Mouse (Mus musculus): Measurements from ENCODE around the gene Car12.

DNA sequence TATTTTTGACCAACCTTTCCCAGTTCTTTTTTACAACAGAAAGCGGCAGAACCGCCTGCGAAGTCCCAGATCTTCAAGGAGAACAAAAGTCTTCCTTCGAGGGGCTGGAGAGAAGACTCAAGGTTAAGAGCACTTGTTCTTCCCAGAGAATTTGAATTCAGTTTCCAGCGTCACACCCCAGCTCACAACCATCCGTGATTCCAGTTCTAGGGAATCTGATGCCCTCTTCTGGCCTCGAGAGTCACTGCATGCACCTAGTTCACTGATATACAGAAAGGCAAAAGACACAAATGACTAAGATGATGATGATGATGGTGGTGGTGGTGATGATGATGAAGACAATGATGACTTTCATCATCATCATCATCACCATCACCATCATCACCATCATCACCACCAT, 48.9 kb upstream of the Car12 start:
- peak; percentile 42 for TF ChIP-seq CTCF (IDR thresholded peaks at IDR 0.05; ENCODE audit: low read depth, low read length)
- TF ChIP-seq POLR2A (IDR thresholded peaks at IDR 0.05; ENCODE audit: insufficient read depth, low read length) = no peak
- TF ChIP-seq EP300 (IDR thresholded peaks at IDR 0.05; ENCODE audit: insufficient read depth, low read depth, low read length) = no peak
